Comparison of ENCODE assay signal across 8 mouse cellular contexts in the genomic region with DNA sequence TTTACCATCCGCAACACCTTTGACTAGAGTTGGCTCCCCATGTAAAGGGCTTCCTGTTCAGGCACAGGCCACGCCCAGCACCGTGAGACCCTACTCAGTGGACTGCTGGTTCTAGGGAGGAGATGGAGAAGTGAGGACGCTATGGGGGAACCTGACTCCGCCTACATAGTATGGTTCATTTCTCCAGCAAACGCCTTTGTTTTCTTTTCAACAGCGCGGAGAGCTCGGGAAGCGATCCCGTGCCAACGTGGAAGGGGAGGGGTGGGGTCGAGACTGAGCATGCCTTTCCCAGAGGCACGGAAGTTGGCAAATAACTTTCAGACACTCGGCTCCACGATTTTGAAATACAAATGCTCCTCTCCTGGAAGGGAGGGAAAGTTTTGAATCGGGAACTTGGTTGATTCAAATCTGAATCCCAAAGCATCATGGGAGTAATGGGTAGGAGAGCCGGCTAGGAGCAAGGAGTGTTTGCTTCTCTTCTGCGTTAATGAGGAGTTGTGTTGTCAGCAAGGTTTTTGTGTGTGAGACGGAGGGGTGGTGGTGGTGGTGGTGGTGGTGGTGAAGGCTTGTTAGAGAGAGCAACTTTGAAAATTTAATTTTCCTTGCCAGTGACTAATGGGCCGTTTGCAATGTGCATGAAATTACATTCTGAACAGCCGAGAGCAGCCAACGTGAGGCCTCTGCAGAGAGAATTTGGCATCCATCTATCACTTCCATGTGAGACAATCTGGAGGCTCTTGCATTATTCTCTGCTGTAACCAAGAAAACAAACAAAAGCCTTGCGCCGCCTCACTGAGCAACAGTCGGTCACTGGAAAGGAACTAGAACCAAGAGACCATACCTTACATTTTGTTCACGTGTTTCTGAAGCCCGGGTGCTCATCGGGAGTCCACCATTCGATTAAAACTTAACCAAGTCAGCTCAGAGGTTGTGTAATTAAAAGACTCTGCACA.
DNase-seq lines count a peak whose midpoint lies in the region; ATAC-seq and TF ChIP-seq lines count a peak whose summit lies in the region.

No protein-coding gene starts in this region.

- H3K4me2 ChIP-seq in neural tube, embryonic 13.5 days: peak overlapping the region; percentile 61

- no peak for TF ChIP-seq CTCF in cerebellum, adult 2 months (IDR thresholded peaks at IDR 0.05; ENCODE audit: borderline replicate concordance, insufficient read depth, low read depth, low read length)
- TF ChIP-seq CTCF in heart, adult 2 months (IDR thresholded peaks at IDR 0.05): peak; percentile 31; the same call in 1 of the 2 replicates
- TF ChIP-seq CTCF in lung, adult 2 months (IDR thresholded peaks at IDR 0.05; ENCODE audit: insufficient read depth, low read length): no peak

- peaks cover 18% of the 10 kb centered on the region for H3K4me1 ChIP-seq in cerebellum, adult 2 months (ENCODE audit: control insufficient read depth, insufficient read depth, low read length)
- H3K4me1 ChIP-seq in heart, adult 2 months (ENCODE audit: control insufficient read depth, insufficient read depth, low read length): peaks cover 7% of the 10 kb centered on the region
- H3K4me1 ChIP-seq in lung, adult 2 months (ENCODE audit: control insufficient read depth, insufficient read depth, low read length): peaks cover 17% of the 10 kb centered on the region
- peaks cover 26% of the 10 kb centered on the region for H3K4me1 ChIP-seq in neural tube, embryonic 13.5 days (replicated peaks)

- H3K79me2 ChIP-seq in heart, adult 2 months (replicated peaks; ENCODE audit: control insufficient read depth, insufficient read depth, low read length): no peaks in the 10 kb centered on the region

- TF ChIP-seq EP300 in heart, adult 2 months (IDR thresholded peaks at IDR 0.05; ENCODE audit: insufficient read depth, low read depth, low read length): peak; percentile 7; the same call in 1 of the 2 replicates

- H3K27ac ChIP-seq in cerebellum, adult 2 months (ENCODE audit: insufficient read depth, low read length): no peak overlapping the region
- peak overlapping the region; percentile 88 for H3K27ac ChIP-seq in heart, adult 2 months
- H3K27ac ChIP-seq in neural tube, embryonic 13.5 days (replicated peaks): peak overlapping the region; percentile 70

- intact Hi-C loops in heart, adult 2 months (cut with DNase I): loop anchor here (1.0 to 2.0 kb wide), 2 partner anchors 40 to 111 kb away; no protein-coding TSS in a partner anchor

- peak overlapping the region; percentile 54 for H3K4me3 ChIP-seq in cerebellum, adult 2 months (replicated peaks; ENCODE audit: insufficient read depth, low read depth, low read length)
- H3K4me3 ChIP-seq in heart, adult 2 months: peak overlapping the region; percentile 40
- peak overlapping the region; percentile 86 for H3K4me3 ChIP-seq in lung, adult 2 months (replicated peaks; ENCODE audit: extremely low read depth, low read depth, low read length)
- H3K4me3 ChIP-seq in neural tube, embryonic 13.5 days: peak overlapping the region; percentile 39

- H3K9me3 ChIP-seq in neural tube, embryonic 13.5 days: no peaks in the 10 kb centered on the region

- WGBS in cerebellum, adult 2 months: 4% methylated on average over 30 of the region's 30 CpGs
- WGBS in heart, adult 2 months: 8% methylated on average over 30 of the region's 30 CpGs
- WGBS in lung, adult 2 months: 8% methylated on average over 30 of the region's 30 CpGs
- 11% methylated on average over 30 of the region's 30 CpGs for WGBS in neural tube, embryonic 13.5 days

- peak; percentile 88 for ATAC-seq in neural tube, embryonic 13.5 days (ENCODE audit: low read depth)

- no peaks in the 10 kb centered on the region for H3K27me3 ChIP-seq in cerebellum, adult 2 months (ENCODE audit: control insufficient read depth, insufficient read depth, low read length)
- no peaks in the 10 kb centered on the region for H3K27me3 ChIP-seq in heart, adult 2 months (ENCODE audit: control insufficient read depth, insufficient read depth, low read length)
- no peaks in the 10 kb centered on the region for H3K27me3 ChIP-seq in neural tube, embryonic 13.5 days

- peak; percentile 42 to 46 for DNase-seq in cerebellum, adult 2 months
- no peak for DNase-seq in cerebellum, adult 11 months
- DNase-seq in cerebellum, postnatal 36 days: peak; percentile 19 to 38
- peak; percentile 77 to 78 for DNase-seq in heart, adult 2 months
- DNase-seq in kidney, adult 11 months: peak; percentile 50
- peak; percentile 69 for DNase-seq in lung, adult 2 months
- DNase-seq in thymus, postnatal 36 days: peak; percentile 77 to 86

- peak overlapping the region; percentile 54 for H3K9ac ChIP-seq in heart, adult 2 months (ENCODE audit: low read depth, low read length)
- peak overlapping the region; percentile 56 for H3K9ac ChIP-seq in neural tube, embryonic 13.5 days

- no peaks in the 10 kb centered on the region for H3K36me3 ChIP-seq in heart, adult 2 months (ENCODE audit: control insufficient read depth, insufficient read depth, low read length)
- H3K36me3 ChIP-seq in neural tube, embryonic 13.5 days: no peaks in the 10 kb centered on the region

- no peak for TF ChIP-seq POLR2A in cerebellum, adult 2 months (IDR thresholded peaks at IDR 0.05; ENCODE audit: borderline replicate concordance, insufficient read depth, low read length)
- peak; percentile 53; the same call in 1 of the 2 replicates for TF ChIP-seq POLR2A in heart, adult 2 months (IDR thresholded peaks at IDR 0.05; ENCODE audit: insufficient read depth, low read depth, low read length)
- TF ChIP-seq POLR2A in lung, adult 2 months (IDR thresholded peaks at IDR 0.05; ENCODE audit: borderline replicate concordance, extremely low read depth, low read depth, low read length): no peak
